Mouse (Mus musculus) Patski (cell line): Measurements from ENCODE around the gene 1110059E24Rik. TPM values are rescaled to one million over a fixed set of nuclear protein-coding genes. Genes with fewer than 3 reads are reported as not detected.
"Not testable (repeated sequence)": the region's sequence is repeated elsewhere in the genome, so short reads cannot be mapped to it uniquely, and the experiment has no call there.

Source experiments
- ATAC-seq: fragments of 100-300 bp; one replicate; pipeline ENCODE4 v1.8.0; 2021
- CTCF ChIA-PET: fragments of 350-600 bp; sonication (Branson Sonifier 250); formaldehyde crosslinking; loops from one replicate; lab custom pipeline; 2022; ENCODE audit warnings: inconsistent platforms; lab: Charles Lee
- POLR2A ChIA-PET: fragments of 350-600 bp; sonication (Branson Sonifier 250); formaldehyde crosslinking; loops from one replicate; lab custom pipeline; 2022; ENCODE audit warnings: antibody characterized with exemption, inconsistent platforms; lab: Charles Lee
- DNase-seq: peaks from one replicate; pipeline ENCODE4 v3.0.0-alpha.2; 2011; ENCODE audit warnings: low read depth, low spot score
- H3K27me3 ChIP-seq: fragments of 371-371 bp; one replicate; pipeline ENCODE4 v1.5.1; 2021
- CTCF ChIP-seq: fragments of 100-300 bp; IDR thresholded peaks from one replicate; pipeline ENCODE4 v1.5.1; 2021
- in situ Hi-C: fragments of 300-500 bp; cut with MboI; formaldehyde crosslinking; loops from 3 replicates; pipeline ENCODE4 v1.11.1; 2018; ENCODE audit warnings: low pct_unique_long_range_greater_than_20kb, mixed read lengths
- polyA plus RNA-seq: library from polyadenylated mRNA; unstranded; gene quantifications from one replicate; pipeline ENCODE4 v1.2.3, GENCODE M21; 2021

The 1110059E24Rik gene
- polyA plus RNA-seq, 1 experiment from 2014 or later: 37.7 TPM

DNA sequence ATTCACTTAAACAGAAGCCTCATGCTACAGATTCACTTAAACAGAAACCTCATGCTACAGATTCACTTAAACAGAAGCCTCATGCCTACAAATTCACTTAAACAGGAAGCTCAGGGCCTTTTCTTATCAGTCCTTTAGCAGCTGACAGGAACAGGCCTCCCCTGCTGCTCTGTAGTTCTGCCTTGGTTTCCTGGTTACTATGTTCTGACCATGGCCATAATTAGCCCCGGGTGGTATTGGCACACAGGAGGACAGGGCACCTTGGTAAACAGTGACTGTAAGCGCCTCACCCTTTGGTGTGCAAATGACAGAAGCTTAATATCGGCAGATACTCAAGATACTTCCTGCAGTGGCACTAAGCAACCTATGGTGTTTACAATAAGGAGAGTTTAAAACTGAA is 48.9 kb downstream of the 1110059E24Rik start:
- in situ Hi-C loops: no loop called here
- no peaks in the 10 kb centered on the region for H3K27me3 ChIP-seq
- no peak for TF ChIP-seq CTCF
- DNase-seq (no peak), ATAC-seq (no peak)
- CTCF ChIA-PET: no interaction called here
- POLR2A ChIA-PET: no interaction called here

GRCm38 (mm10) chr19:21601541-21602101 is 51.2 kb downstream of the 1110059E24Rik start:
- TF ChIP-seq CTCF: no peak
- DNase-seq (no peak), ATAC-seq (no peak)
- in situ Hi-C loops: no loop called here
- H3K27me3 ChIP-seq: no peaks in the 10 kb centered on the region
- ChIA-PET POLR2A (no interaction called here), CTCF (no interaction called here)

GRCm38 (mm10) chr19:21598659-21599352 is 54.0 kb downstream of the 1110059E24Rik start:
- ChIA-PET CTCF (interaction anchor here (0.8 to 1.8 kb wide), 4 partner anchors 10 to 135 kb away, joined by 3 to 5 read pairs (median 3); no protein-coding TSS in a partner anchor), POLR2A (interaction anchor here (0.6 to 1.5 kb wide), 2 partner anchors 27 to 42 kb away, joined by 3 read pairs; no protein-coding TSS in a partner anchor)
- no peak for TF ChIP-seq CTCF
- in situ Hi-C loops: no loop called here
- DNase-seq (no peak), ATAC-seq (no peak)
- H3K27me3 ChIP-seq: no peaks in the 10 kb centered on the region

- ATAC-seq: no peak
- CTCF ChIA-PET: no interaction called here
- no peak for TF ChIP-seq CTCF
- DNase-seq: no peak
- in situ Hi-C loops: no loop called here
- H3K27me3 ChIP-seq: no peaks in the 10 kb centered on the region
- POLR2A ChIA-PET: no interaction called here
Measured at GRCm38 (mm10) chr19:21594676-21595075, 58.1 kb downstream of the 1110059E24Rik start.

- DNase-seq, in situ Hi-C loops, CTCF ChIA-PET, H3K27me3 ChIP-seq, ATAC-seq, POLR2A ChIA-PET: not testable (repeated sequence)
Measured at GRCm38 (mm10) chr19:21592216-21592615, 60.6 kb downstream of the 1110059E24Rik start.

DNA sequence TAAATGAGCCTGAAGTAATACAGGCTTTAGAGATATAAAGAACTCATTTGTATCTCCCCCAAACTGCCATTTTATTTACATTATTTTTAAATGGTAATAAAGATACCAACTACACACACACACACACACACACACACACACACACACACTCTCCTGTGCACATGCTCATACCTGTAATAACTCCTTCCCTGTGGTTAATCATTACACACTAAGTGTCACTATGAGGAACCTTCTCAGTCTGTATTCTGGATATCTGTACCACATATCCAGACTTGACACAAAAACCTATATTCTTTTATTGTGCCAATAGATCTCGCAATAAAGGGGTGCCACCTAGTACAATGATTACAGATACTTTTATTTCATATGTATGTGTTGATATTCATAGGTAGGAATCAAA is 62.9 kb downstream of the 1110059E24Rik start:
- no peak for ATAC-seq
- no peak for TF ChIP-seq CTCF
- in situ Hi-C loops: no loop called here
- H3K27me3 ChIP-seq: no peaks in the 10 kb centered on the region
- DNase-seq: no peak
- ChIA-PET CTCF (no interaction called here), POLR2A (no interaction called here)

DNA sequence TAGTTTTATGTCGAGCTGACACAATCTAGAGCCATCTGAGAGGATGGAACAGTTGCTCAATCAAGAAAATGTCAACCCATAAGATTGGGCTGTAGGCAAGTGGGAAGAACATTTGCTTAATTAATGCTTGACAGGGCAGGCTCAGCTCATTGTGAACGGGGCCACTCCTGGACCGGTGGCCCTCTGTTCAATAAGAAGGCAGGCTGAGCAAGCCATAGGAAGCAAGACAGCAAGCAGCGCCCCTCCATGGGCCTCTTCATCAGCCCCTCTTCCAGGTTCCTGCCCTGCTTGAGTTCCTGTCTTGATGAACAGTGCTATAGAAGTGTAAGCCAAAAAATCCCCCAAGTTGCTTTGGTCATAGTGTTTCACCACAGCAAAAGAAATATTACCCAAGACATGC is 65.2 kb downstream of the 1110059E24Rik start:
- ChIA-PET CTCF (no interaction called here), POLR2A (no interaction called here)
- DNase-seq (no peak), ATAC-seq (no peak)
- in situ Hi-C loops: no loop called here
- TF ChIP-seq CTCF: no peak
- H3K27me3 ChIP-seq: no peaks in the 10 kb centered on the region

- ChIA-PET CTCF (no interaction called here), POLR2A (no interaction called here)
- DNase-seq: no peak
- ATAC-seq: no peak
- in situ Hi-C loops: no loop called here
- no peaks in the 10 kb centered on the region for H3K27me3 ChIP-seq
- TF ChIP-seq CTCF: no peak
Measured at GRCm38 (mm10) chr19:21586546-21586945, 66.2 kb downstream of the 1110059E24Rik start.

- ATAC-seq (no peak), DNase-seq (no peak)
- CTCF ChIA-PET: no interaction called here
- in situ Hi-C loops: no loop called here
- no peak for TF ChIP-seq CTCF
- no peaks in the 10 kb centered on the region for H3K27me3 ChIP-seq
- POLR2A ChIA-PET: no interaction called here
Measured at GRCm38 (mm10) chr19:21585868-21586267, 66.9 kb downstream of the 1110059E24Rik start.

GRCm38 (mm10) chr19:21583986-21584385 is 68.8 kb downstream of the 1110059E24Rik start:
- DNase-seq (no peak), ATAC-seq (no peak)
- H3K27me3 ChIP-seq: no peaks in the 10 kb centered on the region
- in situ Hi-C loops: no loop called here
- no peak for TF ChIP-seq CTCF
- CTCF ChIA-PET: interaction anchor here (0.8 to 2.0 kb wide), 3 partner anchors 10 to 163 kb away, joined by 3 to 6 read pairs (median 5); no protein-coding TSS in a partner anchor
- POLR2A ChIA-PET: no interaction called here

DNA sequence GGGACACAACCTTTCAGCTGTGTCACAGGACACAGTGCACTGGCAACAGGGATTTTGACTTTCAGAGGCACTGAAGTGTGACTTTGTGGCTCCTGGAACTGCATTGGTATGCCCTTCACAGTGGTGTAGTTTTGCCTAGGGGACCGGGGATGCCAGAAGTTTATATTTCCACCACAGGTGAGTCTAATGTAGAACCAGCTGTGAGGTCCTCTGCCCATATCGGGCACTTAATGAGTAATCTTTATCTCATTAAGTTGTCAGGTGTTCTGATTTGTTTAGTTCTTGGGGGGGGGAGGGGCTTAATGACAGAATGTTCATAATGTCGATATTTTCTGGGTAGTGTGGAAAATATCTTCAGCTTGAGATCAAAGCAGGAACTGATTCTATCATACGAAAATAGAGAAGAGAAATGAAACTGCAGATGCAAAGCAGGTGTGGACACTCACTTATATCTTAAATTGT is 69.2 kb downstream of the 1110059E24Rik start:
- in situ Hi-C loops: no loop called here
- DNase-seq (no peak), ATAC-seq (no peak)
- CTCF ChIA-PET: interaction anchor here (0.8 to 2.0 kb wide), 4 partner anchors 10 to 164 kb away, joined by 3 to 6 read pairs (median 4); no protein-coding TSS in a partner anchor
- POLR2A ChIA-PET: no interaction called here
- TF ChIP-seq CTCF: no peak
- no peaks in the 10 kb centered on the region for H3K27me3 ChIP-seq
